8 mouse cellular contexts compared by ENCODE assay signal in the genomic region with DNA sequence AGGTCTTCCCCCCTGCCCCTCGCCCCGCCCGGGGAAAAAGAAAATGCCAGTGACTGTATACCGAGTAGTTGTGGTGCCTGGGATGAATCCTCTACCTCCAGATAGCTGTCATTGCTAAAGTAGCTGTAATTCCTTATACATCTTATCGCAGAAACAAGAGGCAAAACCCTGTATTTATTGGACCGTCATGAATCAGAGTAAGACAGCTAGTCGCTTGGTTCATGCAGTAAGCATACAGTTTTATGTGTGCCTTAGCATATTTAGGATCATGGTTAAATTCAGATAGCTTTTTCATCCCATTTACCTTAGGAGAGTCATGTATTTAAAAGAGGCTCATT. TPM values are rescaled to one million over a fixed set of nuclear protein-coding genes. Genes with fewer than 3 reads are reported as not detected.
A peak's percentile ranks its signal among the peaks of the same experiment; 100 is the strongest.
DNase-seq lines count a peak whose midpoint lies in the region; TF ChIP-seq lines count a peak whose summit lies in the region.

No protein-coding gene starts in this region.

- H3K36me3 ChIP-seq in testis, adult 2 months (ENCODE audit: control insufficient read depth, insufficient read depth, low read length) = no peaks in the 10 kb centered on the region
- H3K36me3 ChIP-seq in liver, adult 2 months (ENCODE audit: control insufficient read depth, insufficient read depth, low read length) = no peaks in the 10 kb centered on the region; the same call in 1 of the 2 replicates

- peaks cover 2% of the 10 kb centered on the region for H3K4me1 ChIP-seq in testis, adult 2 months (ENCODE audit: control insufficient read depth, insufficient read depth, low read length)
- H3K4me1 ChIP-seq in liver, adult 2 months (ENCODE audit: control insufficient read depth, insufficient read depth, low read length) = peaks cover 5% of the 10 kb centered on the region; the same call in 1 of the 2 replicates

- 6% methylated on average over 7 of the region's 7 CpGs for WGBS in liver, adult 2 months

- H3K27ac ChIP-seq in testis, adult 2 months (ENCODE audit: control insufficient read depth, insufficient read depth, low read depth, low read length) = peak overlapping the region; percentile 93
- H3K27ac ChIP-seq in liver, adult 2 months (replicated peaks; ENCODE audit: insufficient read depth, low read depth, low read length) = no peak overlapping the region

- H3K27me3 ChIP-seq in testis, adult 2 months (ENCODE audit: control insufficient read depth, insufficient read depth, low read length) = no peaks in the 10 kb centered on the region
- no peaks in the 10 kb centered on the region for H3K27me3 ChIP-seq in liver, adult 2 months (ENCODE audit: control insufficient read depth, insufficient read depth, low read length)

- H3K4me3 ChIP-seq in testis, adult 2 months (ENCODE audit: control insufficient read depth, low read depth, low read length) = peak overlapping the region; percentile 98
- H3K4me3 ChIP-seq in liver, adult 2 months (ENCODE audit: insufficient read depth, low read depth, low read length) = peak overlapping the region; percentile 96

- TF ChIP-seq CTCF in testis, adult 2 months (IDR thresholded peaks at IDR 0.05; ENCODE audit: control insufficient read depth, insufficient read depth, insufficient replicate concordance, low read depth, low read length) = no peak
- no peak for TF ChIP-seq CTCF in liver, adult 2 months (IDR thresholded peaks at IDR 0.05; ENCODE audit: low read depth, low read length)

- H3K79me2 ChIP-seq in liver, adult 2 months (ENCODE audit: control insufficient read depth, insufficient read depth, low read length) = peaks cover 17% of the 10 kb centered on the region; the same call in 1 of the 2 replicates

- no peak for TF ChIP-seq POLR2A in testis, adult 2 months (IDR thresholded peaks at IDR 0.05; ENCODE audit: control insufficient read depth, low read depth, low read length)
- no peak for TF ChIP-seq POLR2A in liver, adult 2 months (IDR thresholded peaks at IDR 0.05; ENCODE audit: extremely low read depth, insufficient read depth, low read length)

- DNase-seq in adrenal gland, postnatal 36 days = peak; percentile 27 to 31
- DNase-seq in adrenal gland, adult 2 months = no peak
- no peak for DNase-seq in testis, postnatal 10 days (ENCODE audit: low spot score)
- no peak for DNase-seq in liver, adult 2 months (ENCODE audit: extremely low read depth, low read depth, low spot score)
- DNase-seq in urinary bladder, postnatal 4 days (ENCODE audit: low spot score in 2 of 2) = no peak
- DNase-seq in cerebellum, adult 18-20 months = no peak
- DNase-seq in urinary bladder, adult 2 months (ENCODE audit: low spot score) = no peak

- peak overlapping the region; percentile 96 for H3K9ac ChIP-seq in liver, adult 2 months (ENCODE audit: low read depth, low read length)

RNA-seq across cellular contexts. Expression of gene Zfr, which starts 1.5 kb away (rescaled TPM):
- total RNA-seq in adrenal gland, postnatal 36 days (2021) = 100 to 1,000 TPM; 117 to 215 TPM
- total RNA-seq in adrenal gland, adult 2 months (2021) = 100 to 1,000 TPM; 152 to 182 TPM
- polyA plus RNA-seq in adrenal gland, adult 2 months (2012; rRNA removed) = 172 and 205 TPM in 2 replicates
- 146 and 184 TPM in 2 replicates for polyA plus RNA-seq in testis, adult 2 months (2012; rRNA removed)
- 34.2 and 36.7 TPM in 2 replicates for total RNA-seq in liver, adult 2 months (2014; rRNA removed)
- polyA plus RNA-seq in liver, adult 2 months (2012; rRNA removed) = 46.2 and 61.6 TPM in 2 replicates
- 50.2 and 53.9 TPM in 2 replicates for polyA plus RNA-seq in urinary bladder, adult 2 months (2012; rRNA removed)

Comparison
In these comparisons a context has a peak if more than half of its experiments do, and no peak if none do; other contexts are left out.
1. DNase-seq: peak in adrenal gland, postnatal 36 days (2 of 2); none in adrenal gland, adult 2 months (single experiment), testis, postnatal 10 days (single experiment), liver, adult 2 months (single experiment), urinary bladder, postnatal 4 days (0 of 2), cerebellum, adult 18-20 months (0 of 2) and urinary bladder, adult 2 months (single experiment).